Mouse (Mus musculus) stomach, postnatal 0 days (tissue): ENCODE data around the gene Rxfp4.

Experiments
- CTCF ChIP-seq: IDR thresholded peaks from 2 replicates; pipeline ENCODE4 v1.5.1; 2016; ENCODE audit warnings: antibody characterized with exemption, low read depth, mild to moderate bottlenecking, moderate library complexity
- EP300 ChIP-seq: optimal IDR thresholded peaks from 2 replicates; pipeline ENCODE3; 2016; ENCODE audit warnings: antibody characterized with exemption

- TF ChIP-seq CTCF (no peak), EP300 (no peak)
Measured at GRCm38 (mm10) chr3:88616951-88617500, 35.9 kb downstream of the Rxfp4 start.
